Mouse (Mus musculus): ENCODE results near the gene Pcdh15. TPM values are rescaled to one million over a fixed set of nuclear protein-coding genes. Genes with fewer than 3 reads are reported as not detected.

The Pcdh15 gene
- polyA plus RNA-seq, 1 experiment from 2014 or later = 17.3 TPM

GRCm38 (mm10) chr10:74270894-74271293, 1171.8 kb downstream of the Pcdh15 start:
- 86% methylated on average over 5 of the region's 5 CpGs for WGBS

DNA sequence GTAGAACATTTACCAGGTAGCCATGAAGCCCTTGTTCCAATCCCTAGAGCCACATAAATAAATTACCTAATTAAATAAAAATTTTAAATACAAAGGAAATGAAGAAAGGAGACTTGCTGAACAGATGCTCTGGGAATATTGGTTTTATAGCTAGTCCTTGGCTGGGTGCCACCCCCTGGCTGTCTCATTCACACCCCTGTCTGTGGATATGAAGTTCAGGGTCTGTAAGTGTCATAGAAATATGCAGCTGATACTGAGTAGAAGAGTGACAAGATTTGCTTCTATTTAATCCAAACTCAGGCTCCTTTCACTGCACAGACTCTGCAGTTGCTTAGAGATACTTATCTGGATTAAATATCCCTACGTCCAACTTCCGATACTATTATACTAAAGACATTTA, 1205.0 kb downstream of the Pcdh15 start:
- no peak overlapping the region for H3K27ac ChIP-seq (ENCODE audit: low read length)
- H3K36me3 ChIP-seq (ENCODE audit: control insufficient read depth, insufficient read depth, low read length) = no peaks in the 10 kb centered on the region
- ATAC-seq = no peak
- 78% methylated on average over 2 of the region's 2 CpGs for WGBS
- H3K4me3 ChIP-seq (ENCODE audit: low read depth, low read length) = no peak overlapping the region
- H3K4me1 ChIP-seq (ENCODE audit: control insufficient read depth, insufficient read depth, low read length) = no peaks in the 10 kb centered on the region
- H3K4me2 ChIP-seq (ENCODE audit: low read length) = no peak overlapping the region
- no peak overlapping the region for H3K9ac ChIP-seq (ENCODE audit: low read depth, low read length)
- H3K9me3 ChIP-seq (replicated peaks; ENCODE audit: control insufficient read depth, low read length, poor library complexity, severe bottlenecking) = no peaks in the 10 kb centered on the region
- H3K27me3 ChIP-seq (ENCODE audit: control insufficient read depth, insufficient read depth, low read depth, low read length) = no peaks in the 10 kb centered on the region

More at GRCm38 (mm10) chr10:74270894-74271293, 1171.8 kb downstream of the Pcdh15 start:
- Histone ChIP-seq H3K4me2 (ENCODE audit: low read length) (no peak overlapping the region), H3K9me3 (replicated peaks; ENCODE audit: control insufficient read depth, low read length, poor library complexity, severe bottlenecking) (peaks cover 6% of the 10 kb centered on the region; the same call in 1 of the 2 replicates), H3K9ac (ENCODE audit: low read depth, low read length) (no peak overlapping the region), H3K4me3 (ENCODE audit: low read depth, low read length) (no peak overlapping the region), H3K36me3 (ENCODE audit: control insufficient read depth, insufficient read depth, low read length) (no peaks in the 10 kb centered on the region), H3K4me1 (ENCODE audit: control insufficient read depth, insufficient read depth, low read length) (peaks cover 7% of the 10 kb centered on the region), H3K27ac (ENCODE audit: low read length) (no peak overlapping the region), H3K27me3 (ENCODE audit: control insufficient read depth, insufficient read depth, low read depth, low read length) (no peaks in the 10 kb centered on the region)
- no peak for ATAC-seq

DNA sequence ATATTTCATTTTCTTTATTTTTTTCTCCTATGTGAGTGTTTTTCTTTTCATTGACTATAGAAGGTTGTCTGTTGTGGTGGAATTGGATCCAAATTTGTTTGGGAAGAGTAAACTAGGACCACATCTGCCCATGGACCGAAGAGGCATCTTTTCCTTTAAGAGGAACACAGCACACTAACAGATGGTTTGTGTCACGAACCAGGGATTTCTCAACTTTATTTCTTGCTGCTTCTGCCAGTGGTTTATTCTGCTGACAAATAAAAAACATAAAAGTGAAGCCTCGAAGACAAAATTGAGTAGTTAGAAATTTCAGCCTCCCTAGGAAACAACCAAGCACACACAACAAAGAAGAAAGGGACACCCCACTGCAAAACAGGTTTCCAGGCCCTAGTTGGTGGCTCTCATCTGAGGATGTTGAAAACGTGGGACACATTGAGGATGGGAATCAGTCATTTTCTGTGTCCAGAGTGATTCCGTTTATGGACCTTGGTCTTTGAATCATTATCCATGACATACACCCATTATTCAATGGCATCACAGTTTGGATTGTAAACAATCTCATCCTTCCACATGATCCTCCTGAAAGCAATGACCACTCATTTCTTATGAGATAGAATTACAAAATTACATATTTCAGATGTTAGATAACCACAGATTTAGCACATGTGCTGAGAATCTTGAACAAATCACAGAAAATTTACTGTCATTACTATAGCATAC, 1206.5 kb downstream of the Pcdh15 start:
- Histone ChIP-seq H3K9me3 (replicated peaks; ENCODE audit: control insufficient read depth, low read length, poor library complexity, severe bottlenecking) (no peaks in the 10 kb centered on the region), H3K36me3 (ENCODE audit: control insufficient read depth, insufficient read depth, low read length) (no peaks in the 10 kb centered on the region), H3K27me3 (ENCODE audit: control insufficient read depth, insufficient read depth, low read depth, low read length) (no peaks in the 10 kb centered on the region), H3K9ac (ENCODE audit: low read depth, low read length) (no peak overlapping the region), H3K4me3 (ENCODE audit: low read depth, low read length) (no peak overlapping the region), H3K4me2 (ENCODE audit: low read length) (no peak overlapping the region), H3K27ac (ENCODE audit: low read length) (no peak overlapping the region), H3K4me1 (ENCODE audit: control insufficient read depth, insufficient read depth, low read length) (no peaks in the 10 kb centered on the region)
- WGBS = 73% methylated on average over 5 of the region's 5 CpGs
- no peak for ATAC-seq

DNA sequence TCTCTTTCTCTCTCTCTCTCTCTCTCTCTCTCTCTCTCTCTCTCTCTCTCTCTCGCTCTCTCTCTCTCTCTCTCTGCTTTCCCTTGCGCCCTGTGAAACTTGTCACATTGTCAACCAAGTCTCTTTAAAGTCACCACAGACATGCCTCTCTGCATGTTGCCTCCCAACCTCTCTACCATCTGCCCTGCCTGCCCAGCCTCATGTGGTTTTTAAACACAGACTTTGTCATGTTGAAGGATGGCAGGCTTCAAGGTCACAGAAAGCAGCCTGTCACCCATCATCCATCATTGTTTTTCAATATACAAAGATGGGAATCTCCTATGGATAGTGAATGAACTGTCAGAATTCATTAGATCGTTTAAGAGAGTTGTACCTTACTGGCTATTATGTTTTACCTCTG, 1207.9 kb downstream of the Pcdh15 start:
- Histone ChIP-seq H3K4me1 (ENCODE audit: control insufficient read depth, insufficient read depth, low read length) (no peaks in the 10 kb centered on the region), H3K36me3 (ENCODE audit: control insufficient read depth, insufficient read depth, low read length) (no peaks in the 10 kb centered on the region), H3K4me2 (ENCODE audit: low read length) (no peak overlapping the region), H3K9me3 (replicated peaks; ENCODE audit: control insufficient read depth, low read length, poor library complexity, severe bottlenecking) (no peaks in the 10 kb centered on the region), H3K4me3 (ENCODE audit: low read depth, low read length) (no peak overlapping the region), H3K27ac (ENCODE audit: low read length) (no peak overlapping the region), H3K9ac (ENCODE audit: low read depth, low read length) (no peak overlapping the region), H3K27me3 (ENCODE audit: control insufficient read depth, insufficient read depth, low read depth, low read length) (no peaks in the 10 kb centered on the region)
- ATAC-seq = no peak
- WGBS = 89% methylated on average over 2 of the region's 3 CpGs

GRCm38 (mm10) chr10:74316091-74316490, 1216.9 kb downstream of the Pcdh15 start:
- H3K4me1 ChIP-seq (ENCODE audit: control insufficient read depth, insufficient read depth, low read length) = no peaks in the 10 kb centered on the region
- H3K4me2 ChIP-seq (ENCODE audit: low read length) = no peak overlapping the region
- no peak overlapping the region for H3K27ac ChIP-seq (ENCODE audit: low read length)
- no peaks in the 10 kb centered on the region for H3K9me3 ChIP-seq (replicated peaks; ENCODE audit: control insufficient read depth, low read length, poor library complexity, severe bottlenecking)
- H3K9ac ChIP-seq (ENCODE audit: low read depth, low read length) = no peak overlapping the region
- no peak for ATAC-seq
- no peaks in the 10 kb centered on the region for H3K27me3 ChIP-seq (ENCODE audit: control insufficient read depth, insufficient read depth, low read depth, low read length)
- H3K36me3 ChIP-seq (ENCODE audit: control insufficient read depth, insufficient read depth, low read length) = no peaks in the 10 kb centered on the region
- H3K4me3 ChIP-seq (ENCODE audit: low read depth, low read length) = no peak overlapping the region
- WGBS = 80% methylated on average over 2 of the region's 2 CpGs

- no peaks in the 10 kb centered on the region for H3K27me3 ChIP-seq (ENCODE audit: control insufficient read depth, insufficient read depth, low read depth, low read length)
- no peak overlapping the region for H3K4me2 ChIP-seq (ENCODE audit: low read length)
- WGBS = 88% methylated on average over 7 of the region's 7 CpGs
- H3K36me3 ChIP-seq (ENCODE audit: control insufficient read depth, insufficient read depth, low read length) = no peaks in the 10 kb centered on the region
- H3K27ac ChIP-seq (ENCODE audit: low read length) = no peak overlapping the region
- H3K4me3 ChIP-seq (ENCODE audit: low read depth, low read length) = no peak overlapping the region
- no peak overlapping the region for H3K9ac ChIP-seq (ENCODE audit: low read depth, low read length)
- H3K9me3 ChIP-seq (replicated peaks; ENCODE audit: control insufficient read depth, low read length, poor library complexity, severe bottlenecking) = no peaks in the 10 kb centered on the region
- no peaks in the 10 kb centered on the region for H3K4me1 ChIP-seq (ENCODE audit: control insufficient read depth, insufficient read depth, low read length)
- no peak for ATAC-seq
Measured at GRCm38 (mm10) chr10:74335412-74335811, 1236.3 kb downstream of the Pcdh15 start.

DNA sequence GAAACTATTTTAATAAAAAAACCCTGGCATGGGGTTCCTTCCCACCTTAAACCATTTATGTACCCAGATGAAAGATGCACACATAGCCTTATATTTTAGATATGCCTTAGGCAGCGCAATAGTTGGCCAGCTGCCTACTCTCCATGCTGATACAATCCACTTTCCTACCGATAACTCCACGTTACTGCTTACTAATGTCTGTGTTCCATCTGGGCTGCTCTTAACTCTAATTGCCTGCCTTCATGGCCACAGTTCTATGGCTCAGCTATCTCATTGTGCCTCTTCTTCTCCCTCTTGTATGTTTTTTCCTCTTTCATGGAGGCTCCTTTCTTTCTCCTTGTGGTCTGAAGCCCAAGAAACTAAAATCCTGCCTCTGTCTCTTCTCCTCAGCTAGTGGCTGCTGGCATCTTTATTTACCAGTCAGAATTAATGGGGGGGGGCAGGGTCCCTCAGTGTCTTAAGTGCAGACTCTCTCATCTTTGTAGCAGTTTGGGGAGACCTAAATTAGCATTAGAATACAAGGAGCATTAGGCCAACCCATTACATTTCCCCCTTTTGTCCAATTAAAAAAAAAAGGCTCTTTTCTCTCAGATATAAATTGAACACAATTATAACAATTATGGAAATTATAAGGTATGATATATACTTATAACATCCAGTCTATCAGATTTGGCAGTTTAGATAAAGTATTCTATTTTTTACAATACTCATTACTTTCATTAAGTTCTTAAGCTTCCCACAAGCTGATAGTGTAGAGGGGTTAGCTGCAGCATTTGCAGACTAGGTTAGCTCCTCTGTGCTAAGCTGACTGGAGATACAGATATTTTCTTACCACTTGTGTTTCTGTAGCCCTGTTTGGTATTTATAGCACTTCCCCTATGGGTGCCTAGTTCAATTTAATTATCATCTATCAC, 1240.4 kb downstream of the Pcdh15 start:
- Histone ChIP-seq H3K27ac (ENCODE audit: low read length) (no peak overlapping the region), H3K9me3 (replicated peaks; ENCODE audit: control insufficient read depth, low read length, poor library complexity, severe bottlenecking) (no peaks in the 10 kb centered on the region), H3K27me3 (ENCODE audit: control insufficient read depth, insufficient read depth, low read depth, low read length) (no peaks in the 10 kb centered on the region), H3K4me2 (ENCODE audit: low read length) (no peak overlapping the region), H3K4me3 (ENCODE audit: low read depth, low read length) (no peak overlapping the region), H3K9ac (ENCODE audit: low read depth, low read length) (no peak overlapping the region), H3K36me3 (ENCODE audit: control insufficient read depth, insufficient read depth, low read length) (no peaks in the 10 kb centered on the region), H3K4me1 (ENCODE audit: control insufficient read depth, insufficient read depth, low read length) (no peaks in the 10 kb centered on the region)
- ATAC-seq = no peak
- WGBS = 77% methylated on average over 3 of the region's 3 CpGs

- H3K27me3 ChIP-seq (ENCODE audit: control insufficient read depth, insufficient read depth, low read depth, low read length) = no peaks in the 10 kb centered on the region
- H3K27ac ChIP-seq (ENCODE audit: low read length) = no peak overlapping the region
- no peaks in the 10 kb centered on the region for H3K9me3 ChIP-seq (replicated peaks; ENCODE audit: control insufficient read depth, low read length, poor library complexity, severe bottlenecking)
- H3K36me3 ChIP-seq (ENCODE audit: control insufficient read depth, insufficient read depth, low read length) = no peaks in the 10 kb centered on the region
- H3K4me1 ChIP-seq (ENCODE audit: control insufficient read depth, insufficient read depth, low read length) = no peaks in the 10 kb centered on the region
- H3K4me2 ChIP-seq (ENCODE audit: low read length) = no peak overlapping the region
- H3K9ac ChIP-seq (ENCODE audit: low read depth, low read length) = no peak overlapping the region
- ATAC-seq = no peak
- no peak overlapping the region for H3K4me3 ChIP-seq (ENCODE audit: low read depth, low read length)
- WGBS = 61% methylated on average over 5 of the region's 5 CpGs
Measured at GRCm38 (mm10) chr10:74359526-74359925, 1260.4 kb downstream of the Pcdh15 start.

DNA sequence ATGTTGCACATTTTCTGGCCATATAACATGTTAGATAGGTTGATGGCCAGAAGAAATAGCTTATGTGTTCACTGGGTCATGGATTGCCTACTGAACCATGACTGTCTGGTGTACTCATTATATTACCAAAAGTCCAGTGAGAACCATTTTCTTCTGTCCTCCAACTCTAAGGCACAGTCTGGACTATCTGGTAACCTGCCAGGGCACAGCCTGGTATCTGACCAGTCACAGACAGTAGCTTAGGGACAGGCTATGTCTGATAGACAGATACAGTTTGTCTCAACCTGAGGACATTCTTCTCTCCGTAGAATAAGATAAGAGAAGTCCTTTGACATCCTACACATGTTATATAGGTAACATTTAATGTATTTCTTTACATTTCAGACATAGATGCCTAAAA, 1279.6 kb downstream of the Pcdh15 start:
- Histone ChIP-seq H3K27ac (ENCODE audit: low read length) (no peak overlapping the region), H3K9me3 (replicated peaks; ENCODE audit: control insufficient read depth, low read length, poor library complexity, severe bottlenecking) (no peaks in the 10 kb centered on the region), H3K4me2 (ENCODE audit: low read length) (no peak overlapping the region), H3K9ac (ENCODE audit: low read depth, low read length) (no peak overlapping the region), H3K36me3 (ENCODE audit: control insufficient read depth, insufficient read depth, low read length) (no peaks in the 10 kb centered on the region), H3K27me3 (ENCODE audit: control insufficient read depth, insufficient read depth, low read depth, low read length) (no peaks in the 10 kb centered on the region), H3K4me1 (ENCODE audit: control insufficient read depth, insufficient read depth, low read length) (no peaks in the 10 kb centered on the region), H3K4me3 (ENCODE audit: low read depth, low read length) (no peak overlapping the region)
- ATAC-seq = no peak
- 92% methylated on average over 1 of the region's 1 CpGs for WGBS
